Mouse (Mus musculus) heart, embryonic 15.5 days (tissue): Measurements from ENCODE around the gene Tff2. TPM values are rescaled to one million over a fixed set of nuclear protein-coding genes. Genes with fewer than 3 reads are reported as not detected.

ENCODE experiments used
- ATAC-seq: fragments of 200-750 bp; cut with Nextera tagmentation; replicated peaks from 2 replicates; pipeline ENCODE4 v1.8.0; 2017; ENCODE audit warnings: low read depth, moderate TSS enrichment; ENCODE audit not compliant: insufficient number of reproducible peaks, insufficient read depth, low FRiP score
- H3K27ac ChIP-seq: fragments of 300-500 bp; sonication (generic); 2 replicates; pipeline ENCODE4 v1.5.1; 2015; ENCODE audit warnings: mild to moderate bottlenecking, inconsistent platforms
- H3K27me3 ChIP-seq: fragments of 300-500 bp; sonication (generic); 2 replicates; pipeline ENCODE4 v1.6.1; 2015; ENCODE audit warnings: inconsistent platforms
- H3K36me3 ChIP-seq: fragments of 300-500 bp; sonication (generic); 2 replicates; pipeline ENCODE4 v1.6.1; 2015; ENCODE audit warnings: mild to moderate bottlenecking, inconsistent platforms
- H3K4me1 ChIP-seq: fragments of 300-500 bp; sonication (generic); replicated peaks from 2 replicates; pipeline ENCODE4 v1.6.1; 2015; ENCODE audit warnings: inconsistent platforms
- H3K4me2 ChIP-seq: fragments of 300-500 bp; sonication (generic); 2 replicates; pipeline ENCODE4 v1.6.1; 2015; ENCODE audit warnings: inconsistent platforms, mild to moderate bottlenecking, moderate library complexity
- H3K4me3 ChIP-seq: fragments of 300-500 bp; sonication (generic); 2 replicates; pipeline ENCODE4 v1.5.1; 2015; ENCODE audit warnings: mild to moderate bottlenecking, inconsistent platforms
- H3K9ac ChIP-seq: fragments of 300-500 bp; sonication (generic); 2 replicates; pipeline ENCODE4 v1.6.1; 2015; ENCODE audit warnings: mild to moderate bottlenecking, inconsistent platforms
- H3K9me3 ChIP-seq: fragments of 300-500 bp; sonication (generic); replicated peaks from 2 replicates; pipeline ENCODE4 v1.6.1; 2016; ENCODE audit warnings: inconsistent platforms
- WGBS: fragments of 180-500 bp; shearing (Covaris S2); methylation state at CpG from one replicate; pipeline ENCODE4 v1.1.7; 2015; ENCODE audit warnings: mixed read lengths; 5-methylcytosine and 5-hydroxymethylcytosine counted together
- polyA plus RNA-seq: library from polyadenylated mRNA; unstranded; fragments of >200 nt; fragmentation: Nextera tagmentation; extraction: Ambion mirVana; gene quantifications from 2 replicates; pipeline ENCODE4 v1.2.1, GENCODE M21; 2015

Gene Tff2
- polyA plus RNA-seq, 1 experiment from 2014 or later = not detected

DNA sequence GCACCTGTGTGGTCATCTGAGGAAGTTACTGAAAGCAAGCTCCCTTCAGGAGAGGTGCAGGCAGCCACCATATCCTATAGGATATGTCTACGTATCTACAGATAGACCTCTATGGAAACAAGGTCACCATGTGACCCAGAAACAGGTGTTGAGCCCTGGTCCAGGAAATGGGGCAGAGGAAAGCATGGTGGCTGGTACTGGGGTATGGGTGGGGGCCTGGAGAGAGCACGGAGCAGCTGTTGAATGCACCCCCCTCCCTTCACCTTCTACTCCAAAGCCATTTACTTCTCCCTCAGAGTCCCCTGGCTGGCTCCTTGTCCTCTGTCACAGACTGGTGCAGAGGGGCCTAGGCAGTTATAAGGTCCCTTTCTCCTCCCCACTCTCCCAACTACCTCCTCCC, 19.7 kb upstream of the Tff2 start:
- Histone ChIP-seq H3K9me3 (no peaks in the 10 kb centered on the region), H3K4me1 (no peaks in the 10 kb centered on the region), H3K4me3 (no peak overlapping the region), H3K36me3 (no peaks in the 10 kb centered on the region), H3K27me3 (no peaks in the 10 kb centered on the region), H3K27ac (no peak overlapping the region), H3K4me2 (no peak overlapping the region), H3K9ac (no peak overlapping the region)
- ATAC-seq = no peak
- 72% methylated on average over 2 of the region's 2 CpGs for WGBS

DNA sequence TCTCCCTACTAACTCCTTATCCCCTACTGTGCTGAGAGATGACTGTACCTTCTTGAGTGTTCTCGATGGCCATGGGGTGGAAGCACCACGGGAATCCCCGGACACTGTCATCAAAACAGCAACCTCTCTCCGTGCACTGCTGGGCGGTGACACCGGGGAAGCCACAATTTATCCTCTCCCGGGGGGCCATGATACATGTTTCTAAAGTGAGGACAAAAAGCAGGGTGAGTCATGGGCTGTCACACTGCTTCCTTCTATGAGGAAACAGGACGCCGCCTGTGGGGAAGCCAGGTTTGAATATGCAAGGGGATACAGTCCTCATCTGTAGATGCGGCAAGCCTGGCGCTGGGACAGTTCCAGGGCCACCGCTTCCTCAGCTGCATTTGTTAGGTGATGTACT, 18.5 kb upstream of the Tff2 start:
- no peaks in the 10 kb centered on the region for H3K4me1 ChIP-seq
- H3K27ac ChIP-seq = no peak overlapping the region
- no peak overlapping the region for H3K4me3 ChIP-seq
- no peak for ATAC-seq
- no peaks in the 10 kb centered on the region for H3K36me3 ChIP-seq
- H3K27me3 ChIP-seq = no peaks in the 10 kb centered on the region
- H3K9ac ChIP-seq = no peak overlapping the region
- WGBS = 73% methylated on average over 12 of the region's 12 CpGs
- no peaks in the 10 kb centered on the region for H3K9me3 ChIP-seq
- H3K4me2 ChIP-seq = no peak overlapping the region

DNA sequence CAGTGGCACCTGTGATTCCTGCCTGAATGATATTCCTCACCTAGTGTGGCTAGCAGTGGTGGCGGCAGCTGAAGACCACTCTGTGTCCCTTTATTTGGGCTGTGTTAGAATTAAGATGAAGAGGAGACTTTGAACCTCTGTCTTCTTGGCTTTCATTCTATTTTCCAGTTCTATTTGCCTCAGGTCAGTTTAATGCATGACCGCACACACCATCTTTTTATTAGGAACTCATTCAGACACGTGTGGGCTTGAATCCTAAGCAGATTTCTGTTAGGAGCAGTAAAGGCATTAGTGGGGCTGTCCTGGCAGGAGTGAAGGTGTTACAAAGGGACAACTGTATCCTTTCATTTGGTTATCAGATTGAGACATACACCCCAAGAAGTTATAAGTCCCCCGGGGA, 16.2 kb upstream of the Tff2 start:
- Histone ChIP-seq H3K27ac (no peak overlapping the region), H3K4me1 (no peaks in the 10 kb centered on the region), H3K27me3 (no peaks in the 10 kb centered on the region), H3K9me3 (no peaks in the 10 kb centered on the region), H3K4me3 (no peak overlapping the region), H3K4me2 (no peak overlapping the region), H3K36me3 (no peaks in the 10 kb centered on the region), H3K9ac (no peak overlapping the region)
- ATAC-seq = no peak
- 85% methylated on average over 4 of the region's 4 CpGs for WGBS

DNA sequence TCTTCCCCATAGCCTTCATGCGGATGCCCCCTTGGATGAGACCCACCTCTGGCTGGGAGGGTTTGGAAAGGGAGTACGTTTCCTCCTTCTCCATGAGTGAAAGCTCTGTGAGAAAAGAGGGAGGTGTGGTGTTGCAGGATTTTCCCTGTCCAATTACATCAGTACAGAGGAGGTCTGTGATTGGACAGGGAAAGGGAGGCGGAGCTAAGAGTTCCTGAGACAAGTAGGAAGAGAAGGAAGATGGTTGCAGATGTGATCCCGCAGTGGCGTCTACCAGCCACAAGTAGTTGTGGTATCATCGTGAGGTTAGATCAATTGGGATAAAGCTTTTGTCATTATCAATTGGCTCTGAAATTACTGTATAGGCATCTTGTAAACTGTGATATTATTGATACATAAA, 13.8 kb upstream of the Tff2 start:
- Histone ChIP-seq H3K4me1 (no peaks in the 10 kb centered on the region), H3K4me3 (no peak overlapping the region), H3K27ac (no peak overlapping the region), H3K9me3 (no peaks in the 10 kb centered on the region), H3K36me3 (no peaks in the 10 kb centered on the region), H3K9ac (no peak overlapping the region), H3K27me3 (no peaks in the 10 kb centered on the region), H3K4me2 (no peak overlapping the region)
- WGBS = 70% methylated on average over 6 of the region's 6 CpGs
- ATAC-seq = no peak

DNA sequence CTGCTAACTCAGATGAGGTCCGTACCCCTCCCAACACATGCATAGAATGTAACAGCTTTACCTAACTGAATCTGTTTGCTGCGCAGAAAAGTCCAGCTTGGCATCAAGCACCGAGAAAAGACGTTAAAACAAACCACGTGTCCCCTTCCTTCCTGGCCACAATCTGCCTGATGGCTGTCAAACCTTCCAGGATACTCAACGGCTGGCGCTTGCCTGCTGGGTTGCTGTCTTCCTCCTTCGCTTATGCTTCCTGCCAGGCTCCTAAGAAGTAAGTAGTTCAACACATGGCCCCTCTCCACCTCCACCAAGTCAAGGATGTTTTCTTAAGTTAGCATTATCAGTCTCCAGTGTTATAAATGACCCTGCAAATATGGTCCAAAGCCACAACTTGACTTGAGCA, 9.7 kb upstream of the Tff2 start:
- Histone ChIP-seq H3K27ac (no peak overlapping the region), H3K4me2 (no peak overlapping the region), H3K9ac (no peak overlapping the region), H3K9me3 (no peaks in the 10 kb centered on the region), H3K27me3 (no peaks in the 10 kb centered on the region), H3K4me3 (no peak overlapping the region), H3K36me3 (no peaks in the 10 kb centered on the region), H3K4me1 (no peaks in the 10 kb centered on the region)
- 51% methylated on average over 8 of the region's 8 CpGs for WGBS
- no peak for ATAC-seq

DNA sequence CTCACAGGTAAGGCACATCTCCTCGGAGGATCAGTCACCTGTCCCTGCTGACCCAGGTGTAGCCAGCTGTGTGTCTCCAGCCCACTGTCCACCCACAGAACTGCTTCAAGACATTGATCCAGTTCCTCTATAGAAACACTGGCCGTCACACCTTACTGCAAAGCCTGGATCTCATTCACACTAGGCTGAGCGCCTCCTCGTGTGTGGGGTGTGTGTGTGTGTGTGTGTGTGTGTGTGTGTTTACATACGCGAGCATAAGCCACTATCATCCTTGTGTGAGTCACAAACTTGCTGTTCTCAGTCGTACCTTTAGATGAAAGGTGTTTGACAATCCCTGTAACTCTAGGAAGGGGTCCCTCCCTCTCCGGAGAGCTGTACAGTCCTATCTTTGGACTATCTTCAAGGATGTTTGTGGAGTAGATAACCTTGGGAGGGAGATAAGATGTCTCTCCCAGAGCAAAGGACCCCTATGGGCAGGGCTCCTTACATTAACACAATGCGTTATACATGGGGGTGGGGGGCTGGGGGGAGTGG, 9.0 kb upstream of the Tff2 start:
- H3K36me3 ChIP-seq = no peaks in the 10 kb centered on the region
- H3K9me3 ChIP-seq = no peaks in the 10 kb centered on the region
- H3K4me2 ChIP-seq = no peak overlapping the region
- no peak overlapping the region for H3K4me3 ChIP-seq
- H3K27me3 ChIP-seq = no peaks in the 10 kb centered on the region
- no peak overlapping the region for H3K9ac ChIP-seq
- no peak for ATAC-seq
- H3K27ac ChIP-seq = no peak overlapping the region
- 62% methylated on average over 9 of the region's 9 CpGs for WGBS
- no peaks in the 10 kb centered on the region for H3K4me1 ChIP-seq

DNA sequence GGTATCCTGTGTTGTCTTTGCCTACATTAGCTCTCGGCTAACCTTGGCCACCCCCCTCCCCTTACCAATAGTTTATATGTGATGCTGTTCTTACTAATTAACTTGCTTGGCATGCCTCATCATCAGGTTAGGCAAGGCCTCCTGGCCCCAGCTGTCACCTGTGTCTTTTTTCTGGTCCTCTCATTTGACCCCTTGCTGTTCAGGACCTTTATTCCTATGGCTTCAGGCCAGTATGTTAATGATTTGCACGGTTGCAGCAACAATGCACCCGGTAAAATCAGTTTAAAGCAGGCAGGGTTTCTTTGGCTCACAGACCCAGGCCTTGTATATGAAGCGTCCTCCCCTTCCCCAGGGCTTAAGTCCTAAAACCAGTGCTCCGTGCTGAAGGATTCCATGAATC, 8.4 kb upstream of the Tff2 start:
- no peak overlapping the region for H3K9ac ChIP-seq
- H3K36me3 ChIP-seq = no peaks in the 10 kb centered on the region
- no peak overlapping the region for H3K4me3 ChIP-seq
- H3K4me2 ChIP-seq = no peak overlapping the region
- no peak overlapping the region for H3K27ac ChIP-seq
- no peak for ATAC-seq
- WGBS = 71% methylated on average over 5 of the region's 5 CpGs
- no peaks in the 10 kb centered on the region for H3K9me3 ChIP-seq
- no peaks in the 10 kb centered on the region for H3K4me1 ChIP-seq
- no peaks in the 10 kb centered on the region for H3K27me3 ChIP-seq

DNA sequence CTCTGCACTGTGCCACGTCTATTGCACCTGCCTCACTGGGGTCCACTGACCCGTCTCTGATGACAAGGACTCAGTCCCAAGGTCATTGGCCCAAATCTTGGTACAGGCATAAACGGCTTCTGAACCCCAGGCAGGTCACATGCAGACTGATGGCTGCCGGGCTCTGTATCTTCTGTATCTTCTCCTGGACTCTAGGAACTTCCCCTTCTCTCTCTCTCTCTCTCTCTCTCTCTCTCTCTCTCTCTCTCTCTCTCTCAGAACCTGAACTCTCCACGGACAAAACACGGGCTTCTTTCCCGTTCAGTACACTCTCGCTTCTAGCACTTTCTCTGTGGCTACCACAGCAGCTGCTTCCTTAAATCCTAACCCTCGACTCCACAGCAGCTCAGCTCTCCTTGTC, 1.9 kb upstream of the Tff2 start:
- no peak for ATAC-seq
- Histone ChIP-seq H3K27ac (no peak overlapping the region), H3K4me2 (no peak overlapping the region), H3K9ac (no peak overlapping the region), H3K36me3 (no peaks in the 10 kb centered on the region), H3K9me3 (no peaks in the 10 kb centered on the region), H3K4me3 (no peak overlapping the region), H3K4me1 (no peaks in the 10 kb centered on the region), H3K27me3 (no peaks in the 10 kb centered on the region)
- WGBS = 71% methylated on average over 9 of the region's 9 CpGs

DNA sequence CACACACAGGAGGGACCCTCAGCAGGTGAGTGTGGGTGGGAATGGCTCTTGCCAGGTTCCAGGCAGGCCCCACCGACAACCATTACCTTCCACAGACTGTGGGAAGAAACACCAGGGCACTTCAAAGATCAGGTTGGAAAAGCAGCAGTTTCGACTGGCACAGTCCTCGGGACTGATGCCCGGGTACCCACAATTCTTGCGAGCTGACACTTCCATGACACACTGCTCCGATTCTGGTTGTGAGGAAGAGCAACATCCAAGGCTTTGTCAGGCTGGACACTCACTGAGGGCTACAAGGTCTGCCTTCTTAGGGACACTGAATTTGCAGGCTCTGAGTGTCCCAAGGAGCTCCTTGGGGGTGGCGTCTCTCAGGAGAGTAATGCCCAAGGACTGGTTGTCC, 2.0 kb downstream of the Tff2 start:
- no peaks in the 10 kb centered on the region for H3K4me1 ChIP-seq
- no peak overlapping the region for H3K27ac ChIP-seq
- no peaks in the 10 kb centered on the region for H3K27me3 ChIP-seq
- no peak overlapping the region for H3K9ac ChIP-seq
- WGBS = 86% methylated on average over 7 of the region's 7 CpGs
- no peaks in the 10 kb centered on the region for H3K36me3 ChIP-seq
- no peaks in the 10 kb centered on the region for H3K9me3 ChIP-seq
- ATAC-seq = no peak
- no peak overlapping the region for H3K4me3 ChIP-seq
- H3K4me2 ChIP-seq = no peak overlapping the region

DNA sequence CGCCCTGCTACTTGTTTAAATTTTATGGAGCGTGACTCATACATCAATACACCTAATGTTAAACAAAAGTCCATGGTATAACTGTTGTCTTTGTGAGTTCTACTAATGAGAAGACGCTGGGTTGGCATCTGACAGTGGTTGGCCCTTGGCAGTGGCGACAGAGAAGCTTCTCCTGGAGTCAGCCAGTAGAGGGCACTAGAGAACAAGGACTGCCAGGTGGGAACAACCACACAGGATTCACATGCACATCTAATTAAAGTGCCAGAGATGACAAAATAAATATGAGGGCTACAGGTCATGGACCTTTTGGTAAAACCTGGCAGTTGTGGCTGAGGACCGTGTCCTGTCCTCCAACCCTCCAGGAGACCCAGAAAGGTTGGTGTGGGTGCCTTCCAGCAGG, 5.7 kb downstream of the Tff2 start:
- WGBS = 18% methylated on average over 5 of the region's 5 CpGs
- no peak overlapping the region for H3K4me2 ChIP-seq
- ATAC-seq = no peak

DNA sequence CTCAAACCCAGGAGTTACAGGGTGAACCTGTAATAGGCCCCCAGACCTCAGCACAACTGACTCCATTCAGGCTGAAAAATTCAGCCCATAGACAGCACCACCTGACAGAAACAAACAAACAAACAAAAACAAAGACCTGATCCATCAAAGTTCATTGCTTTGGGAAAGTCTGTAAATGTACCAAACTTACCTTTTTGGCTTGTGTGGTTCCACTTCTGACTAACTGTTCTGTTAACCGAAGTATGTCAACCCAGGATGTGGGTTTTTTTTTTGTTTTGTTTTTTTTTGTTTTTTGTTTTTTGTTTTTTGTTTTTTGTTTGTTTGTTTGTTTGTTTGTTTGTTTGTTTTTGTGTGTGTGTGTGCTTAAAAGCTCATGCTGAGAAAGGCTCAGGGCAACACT, 7.3 kb downstream of the Tff2 start:
- no peak overlapping the region for H3K9ac ChIP-seq
- H3K9me3 ChIP-seq = no peaks in the 10 kb centered on the region
- H3K27ac ChIP-seq = no peak overlapping the region
- H3K4me2 ChIP-seq = no peak overlapping the region
- ATAC-seq = no peak
- H3K36me3 ChIP-seq = no peaks in the 10 kb centered on the region
- WGBS = 66% methylated on average over 1 of the region's 1 CpGs
- peaks cover 3% of the 10 kb centered on the region; the same call in 1 of the 2 replicates for H3K27me3 ChIP-seq
- no peak overlapping the region for H3K4me3 ChIP-seq
- no peaks in the 10 kb centered on the region for H3K4me1 ChIP-seq

More for the DNA sequence above, 5.7 kb downstream of the Tff2 start:
- H3K4me3 ChIP-seq = no peak overlapping the region
- H3K9ac ChIP-seq = no peak overlapping the region
- no peaks in the 10 kb centered on the region for H3K9me3 ChIP-seq
- H3K4me1 ChIP-seq = no peaks in the 10 kb centered on the region
- H3K27ac ChIP-seq = no peak overlapping the region
- H3K27me3 ChIP-seq = 0 out of 2 replicates have a peak, but pooled peaks cover 3% of the 10 kb centered on the region
- H3K36me3 ChIP-seq = no peaks in the 10 kb centered on the region

DNA sequence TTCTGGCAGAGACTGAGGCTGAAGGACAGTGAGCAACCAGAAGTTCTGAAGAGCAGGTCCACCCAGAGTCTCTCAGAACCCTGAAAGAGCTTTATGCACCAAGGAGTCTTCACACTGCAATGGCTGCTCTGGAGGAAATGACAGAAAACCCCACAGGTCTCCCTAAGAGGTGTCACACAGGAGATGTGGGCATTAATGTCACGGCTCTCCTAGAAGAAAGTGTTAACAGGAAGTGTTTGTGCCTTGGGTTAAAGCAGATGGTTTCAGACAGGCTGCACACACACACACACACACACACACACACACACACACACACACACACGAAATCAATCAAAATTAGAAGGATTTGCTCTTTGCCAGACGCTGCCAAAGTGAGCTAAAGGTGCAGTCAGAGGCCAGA, 7.8 kb downstream of the Tff2 start:
- no peaks in the 10 kb centered on the region for H3K4me1 ChIP-seq
- ATAC-seq = no peak
- no peak overlapping the region for H3K9ac ChIP-seq
- no peaks in the 10 kb centered on the region for H3K36me3 ChIP-seq
- peaks cover 3% of the 10 kb centered on the region; the same call in 1 of the 2 replicates for H3K27me3 ChIP-seq
- no peak overlapping the region for H3K4me3 ChIP-seq
- no peak overlapping the region for H3K27ac ChIP-seq
- no peak overlapping the region for H3K4me2 ChIP-seq
- no peaks in the 10 kb centered on the region for H3K9me3 ChIP-seq
- WGBS = 57% methylated on average over 3 of the region's 3 CpGs
